Mouse (Mus musculus) c-Kit-positive CD71-positive TER-119-positive erythroid progenitor cells, embryonic 14.5 days (primary cell): ENCODE measurements around the gene Ddx4.

ENCODE experiments used
- DNase-seq: peaks from one replicate; pipeline ENCODE4 v3.0.0-alpha.2; 2013; ENCODE audit warnings: low spot score

Gene Ddx4

DNA sequence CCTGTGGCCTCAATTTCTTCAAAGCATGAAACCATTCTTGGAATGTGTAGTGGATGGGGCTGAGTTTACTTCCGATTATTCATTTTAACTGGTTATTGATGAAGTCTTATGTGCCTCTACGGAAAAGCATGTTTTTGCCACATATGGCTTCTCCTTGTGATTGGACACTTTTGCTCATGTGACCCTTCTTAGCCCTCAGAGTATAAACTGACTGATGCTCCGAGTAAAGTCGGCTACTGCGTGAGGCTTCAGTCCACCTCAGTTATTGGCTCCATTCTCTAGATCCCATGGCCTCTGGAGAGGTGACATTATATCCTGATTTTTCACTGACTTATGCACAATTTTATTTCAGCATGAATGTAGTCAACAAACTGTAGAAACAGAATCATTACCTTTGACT, 99.0 kb downstream of the Ddx4 start:
- no peak for DNase-seq

DNA sequence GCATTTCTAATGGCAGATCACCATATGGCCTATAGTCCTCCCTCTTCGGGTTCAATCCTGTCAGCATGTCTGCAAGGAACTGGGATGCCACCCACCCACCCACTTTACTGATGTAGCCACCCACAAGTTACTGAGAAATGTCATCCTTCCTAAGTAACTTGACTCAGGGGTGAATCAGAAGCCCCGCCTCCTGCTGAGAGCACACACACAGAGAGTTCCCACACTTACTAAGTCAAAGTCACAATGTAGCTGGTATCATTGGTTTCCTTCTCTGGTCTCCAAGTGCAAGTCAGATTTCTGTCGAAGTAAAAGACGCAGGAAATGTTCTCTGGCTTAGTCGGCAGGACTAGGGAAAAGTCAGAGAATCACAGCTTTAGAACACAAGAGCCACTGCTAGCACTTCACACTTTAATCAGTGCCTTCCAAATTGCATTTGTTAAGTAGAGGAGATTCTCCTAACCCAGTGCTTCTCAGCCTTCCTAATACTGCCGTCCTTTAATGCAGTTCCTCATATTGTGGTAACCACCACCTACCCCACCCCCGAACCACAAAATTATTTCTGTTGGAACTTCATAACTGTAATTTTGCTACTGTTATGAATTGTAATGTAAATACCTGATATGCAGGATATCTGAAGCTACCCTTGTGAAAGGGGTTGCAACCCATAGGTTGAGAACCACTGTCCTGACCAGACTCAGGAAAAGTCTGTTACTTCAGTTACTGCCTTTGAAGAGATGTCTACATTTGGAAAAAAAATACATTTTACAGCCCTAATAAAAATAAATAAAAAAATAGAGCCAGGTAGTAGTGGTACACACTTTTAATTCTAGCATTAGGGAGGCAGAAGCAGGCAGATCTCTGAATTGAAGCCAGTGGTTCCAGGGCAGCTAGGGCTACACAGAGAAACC, 100.4 kb downstream of the Ddx4 start:
- no peak for DNase-seq
